Mouse (Mus musculus) lung, postnatal 0 days (tissue): ENCODE measurements at regions not wholly inside any gene's neighbourhood (a gene's known extent, or its start where the extent isn't known, plus 50 kb on each side); places are given as distances from the start of the nearest gene placed in this dataset.

Experiments
- ATAC-seq: fragments of 200-750 bp; cut with Nextera tagmentation; 2 replicates; pipeline ENCODE4 v1.8.0; 2017; ENCODE audit warnings: moderate library complexity
- DNase-seq: peaks from one replicate; pipeline ENCODE4 v3.0.0-alpha.2; 2016; ENCODE audit warnings: low spot score
- H3K27ac ChIP-seq: fragments of 300-500 bp; sonication (generic); 2 replicates; pipeline ENCODE4 v1.5.1; 2014; ENCODE audit warnings: antibody characterized with exemption, mild to moderate bottlenecking, low read length, mixed read lengths
- H3K27me3 ChIP-seq: fragments of 300-500 bp; sonication (generic); replicated peaks from 2 replicates; pipeline ENCODE4 v1.6.1; 2014; ENCODE audit warnings: low read length, mixed read lengths; ENCODE audit not compliant: insufficient read depth
- H3K36me3 ChIP-seq: fragments of 300-500 bp; sonication (generic); 2 replicates; pipeline ENCODE4 v1.6.1; 2014; ENCODE audit warnings: low read length, mixed read lengths; ENCODE audit not compliant: insufficient read depth
- H3K4me1 ChIP-seq: fragments of 300-500 bp; sonication (generic); 2 replicates; pipeline ENCODE4 v1.6.1; 2014; ENCODE audit warnings: antibody characterized with exemption, low read depth, low read length, mixed read lengths; ENCODE audit not compliant: insufficient read depth
- H3K4me2 ChIP-seq: fragments of 300-500 bp; sonication (generic); replicated peaks from 2 replicates; pipeline ENCODE4 v1.6.1; 2014; ENCODE audit warnings: low read depth, mild to moderate bottlenecking, low read length, moderate library complexity, mixed read lengths
- H3K4me3 ChIP-seq: fragments of 300-500 bp; sonication (generic); 2 replicates; pipeline ENCODE4 v1.5.1; 2014; ENCODE audit warnings: low read depth, low read length
- H3K9ac ChIP-seq: fragments of 300-500 bp; sonication (generic); replicated peaks from 2 replicates; pipeline ENCODE4 v1.6.1; 2014; ENCODE audit warnings: low read depth, mild to moderate bottlenecking
- H3K9me3 ChIP-seq: fragments of 300-500 bp; sonication (generic); 2 replicates; pipeline ENCODE4 v1.6.1; 2016; ENCODE audit warnings: low read length, mixed read lengths
- CTCF ChIP-seq: IDR thresholded peaks from 2 replicates; pipeline ENCODE4 v1.5.1; 2016; ENCODE audit warnings: antibody characterized with exemption, mild to moderate bottlenecking
- EP300 ChIP-seq: IDR thresholded peaks from 2 replicates; pipeline ENCODE4 v1.6.1; 2016; ENCODE audit warnings: antibody characterized with exemption, mild to moderate bottlenecking, control low read depth
- WGBS: fragments of 180-500 bp; shearing (Covaris S2); extraction: QIAGEN DNeasy Blood & Tissue Kit; methylation state at CpG from one replicate; pipeline ENCODE4 v1.1.7; 2014; 5-methylcytosine and 5-hydroxymethylcytosine counted together

GRCm38 (mm10) chr4:134997461-134998434 is 67.0 kb downstream of the Syf2 start:
- 86% methylated on average over 25 of the region's 26 CpGs for WGBS
- no peak overlapping the region for H3K9ac ChIP-seq
- no peaks in the 10 kb centered on the region for H3K27me3 ChIP-seq
- no peaks in the 10 kb centered on the region for H3K9me3 ChIP-seq
- no peak overlapping the region for H3K4me3 ChIP-seq
- no peaks in the 10 kb centered on the region for H3K36me3 ChIP-seq
- TF ChIP-seq EP300 (no peak), CTCF (no peak)
- H3K27ac ChIP-seq = no peak overlapping the region
- ATAC-seq = no peak
- peaks cover 3% of the 10 kb centered on the region for H3K4me1 ChIP-seq
- no peak for DNase-seq
- no peak overlapping the region for H3K4me2 ChIP-seq

DNA sequence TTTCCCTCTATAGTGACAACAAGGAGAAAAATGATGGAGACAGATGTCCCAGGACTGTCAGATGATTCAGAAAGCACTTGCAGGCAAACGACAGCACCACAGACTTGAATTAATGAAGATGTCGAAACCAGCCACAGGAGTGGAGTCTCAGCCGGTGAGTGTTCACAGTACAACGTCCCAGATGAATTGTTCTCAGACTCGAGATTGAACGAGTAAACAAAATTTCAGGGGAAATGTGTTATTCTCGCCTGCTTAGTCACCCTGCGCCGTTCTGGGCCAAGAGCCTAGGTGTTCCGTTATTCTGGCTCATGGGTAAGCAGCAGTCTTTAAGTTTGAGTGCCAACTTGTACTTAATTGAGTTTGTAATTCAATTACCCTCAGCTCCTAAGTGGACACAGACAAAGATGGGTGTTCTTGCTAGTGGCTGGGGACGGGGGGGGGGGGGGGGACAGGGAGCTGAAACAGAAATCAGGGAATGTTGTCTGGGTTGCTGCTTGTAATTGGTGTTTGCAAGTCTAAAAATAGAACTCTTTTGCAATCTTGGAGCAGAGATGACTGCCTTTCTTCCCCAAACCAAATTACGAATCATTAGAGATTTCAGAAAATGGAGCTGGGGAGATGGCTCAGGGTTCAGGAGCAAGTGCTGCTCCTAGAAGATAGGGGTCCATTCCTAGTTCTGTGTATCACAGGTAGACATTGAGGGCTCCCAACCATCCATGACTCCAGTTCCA is 68.4 kb downstream of the Syf2 start:
- Histone ChIP-seq H3K27me3 (no peaks in the 10 kb centered on the region), H3K9ac (no peak overlapping the region), H3K27ac (no peak overlapping the region), H3K36me3 (no peaks in the 10 kb centered on the region), H3K4me1 (peaks cover 3% of the 10 kb centered on the region), H3K4me2 (no peak overlapping the region), H3K4me3 (no peak overlapping the region), H3K9me3 (no peaks in the 10 kb centered on the region)
- WGBS = 34% methylated on average over 11 of the region's 12 CpGs
- ATAC-seq = 0 out of 2 replicates have a peak, but pooled peaks have one; percentile 19
- DNase-seq = peak; percentile 54
- TF ChIP-seq EP300 (no peak), CTCF (no peak)

DNA sequence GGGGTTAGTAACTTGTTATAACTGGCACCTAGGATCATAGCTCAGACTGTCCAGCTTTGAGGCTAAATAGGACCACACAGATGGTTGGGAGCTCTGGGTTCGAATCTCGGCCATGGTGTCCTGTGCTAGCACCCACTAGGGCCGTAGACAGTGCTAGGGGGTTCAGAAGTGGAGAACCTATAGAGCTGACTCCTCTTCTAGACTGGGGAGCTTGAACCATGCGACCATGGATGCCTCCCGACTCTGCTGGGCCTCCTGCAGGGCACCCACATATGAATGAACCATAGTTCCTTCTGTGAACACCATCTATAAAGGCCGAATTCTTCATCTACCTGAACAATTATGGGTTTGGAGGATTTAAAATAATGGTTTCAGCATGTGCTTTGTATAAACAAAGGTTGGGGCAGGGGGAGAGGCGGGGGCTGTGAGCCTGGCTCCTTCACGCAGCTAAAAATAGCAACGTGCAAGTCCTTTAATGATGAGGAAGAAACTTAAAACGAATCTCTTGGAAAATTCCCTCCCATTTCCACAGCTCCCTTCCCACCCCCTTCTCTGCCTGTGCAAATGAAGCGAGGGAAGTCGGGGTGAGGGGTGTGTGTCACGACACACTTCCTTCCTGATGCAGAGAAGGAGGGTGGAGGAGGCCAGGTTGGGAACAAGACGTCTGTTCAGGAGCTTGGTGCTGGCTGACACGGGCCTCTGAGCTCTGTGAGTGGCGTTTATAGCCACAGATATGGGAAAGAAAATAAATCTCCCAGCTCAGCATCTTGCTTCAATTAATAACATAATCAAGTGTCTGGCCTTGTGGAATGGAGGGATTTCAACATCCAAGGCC is 71.6 kb downstream of the Syf2 start:
- whole genome bisulfite sequencing = 27% methylated on average over 16 of the region's 16 CpGs
- Histone ChIP-seq H3K9ac (no peak overlapping the region), H3K4me1 (peaks cover 3% of the 10 kb centered on the region), H3K4me3 (no peak overlapping the region), H3K36me3 (no peaks in the 10 kb centered on the region), H3K27ac (no peak overlapping the region), H3K9me3 (no peaks in the 10 kb centered on the region), H3K27me3 (no peaks in the 10 kb centered on the region), H3K4me2 (no peak overlapping the region)
- DNase-seq (peak; percentile 54), ATAC-seq (peak; percentile 56)
- TF ChIP-seq CTCF = no peak
- no peak for TF ChIP-seq EP300

DNA sequence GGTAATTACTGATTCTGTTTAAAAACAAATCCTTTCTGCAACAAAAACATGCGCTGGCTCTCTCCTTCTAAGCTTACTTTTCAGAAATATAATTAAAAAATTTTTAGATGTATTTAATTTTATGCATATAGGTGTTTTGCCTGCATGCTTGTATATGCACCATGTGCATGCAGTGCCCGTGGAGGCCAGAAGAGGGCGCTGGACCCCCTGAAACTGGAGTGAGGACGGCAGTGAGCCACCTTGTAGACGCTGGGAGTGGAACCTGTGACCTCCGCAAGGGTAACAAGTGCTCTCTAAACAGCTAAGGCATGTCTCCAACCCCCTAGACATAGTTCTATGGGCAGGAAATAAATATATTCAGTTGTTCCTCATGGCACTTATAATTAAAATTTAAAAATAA is 80.7 kb downstream of the Syf2 start:
- Histone ChIP-seq H3K4me3 (no peak overlapping the region), H3K36me3 (no peaks in the 10 kb centered on the region), H3K4me2 (no peak overlapping the region), H3K27me3 (no peaks in the 10 kb centered on the region), H3K4me1 (no peaks in the 10 kb centered on the region), H3K9ac (no peak overlapping the region), H3K27ac (no peak overlapping the region), H3K9me3 (no peaks in the 10 kb centered on the region)
- no peak for TF ChIP-seq EP300
- TF ChIP-seq CTCF = peak; percentile 22
- ATAC-seq = no peak
- no peak for DNase-seq
- 74% methylated on average over 6 of the region's 6 CpGs for WGBS

- ATAC-seq (no peak), DNase-seq (no peak)
- no peaks in the 10 kb centered on the region for H3K4me1 ChIP-seq
- no peak overlapping the region for H3K9ac ChIP-seq
- WGBS = 78% methylated on average over 4 of the region's 4 CpGs
- no peaks in the 10 kb centered on the region for H3K9me3 ChIP-seq
- no peaks in the 10 kb centered on the region for H3K27me3 ChIP-seq
- H3K4me3 ChIP-seq = no peak overlapping the region
- H3K36me3 ChIP-seq = no peaks in the 10 kb centered on the region
- no peak overlapping the region for H3K4me2 ChIP-seq
- TF ChIP-seq CTCF (peak; percentile 42), EP300 (no peak)
- H3K27ac ChIP-seq = no peak overlapping the region
These were observed 82.2 kb downstream of the Syf2 start for GRCm38 (mm10) chr4:135012945-135013344.

DNA sequence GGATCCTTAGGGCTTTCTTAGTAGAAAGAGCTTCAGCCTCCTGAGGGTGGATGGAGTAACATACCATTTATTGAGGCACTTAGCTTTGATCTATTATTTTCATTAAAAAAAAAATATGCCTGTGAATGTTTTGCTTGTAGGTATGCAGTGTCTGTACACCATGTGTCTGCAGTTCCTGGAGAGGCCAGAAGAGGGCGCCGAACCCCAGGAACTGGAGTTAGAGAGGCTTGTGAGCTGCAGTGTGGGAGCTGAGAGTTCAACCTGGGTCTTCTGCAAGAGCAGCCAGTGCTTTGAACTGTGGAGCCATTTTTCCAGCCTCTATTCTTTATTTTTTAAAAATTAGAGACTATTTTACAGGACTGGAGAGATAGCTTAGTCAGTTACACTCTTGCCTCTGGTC is 83.2 kb downstream of the Syf2 start:
- no peak overlapping the region for H3K27ac ChIP-seq
- ATAC-seq (no peak), DNase-seq (no peak)
- H3K9ac ChIP-seq = no peak overlapping the region
- no peaks in the 10 kb centered on the region for H3K9me3 ChIP-seq
- 44% methylated on average over 2 of the region's 2 CpGs for WGBS
- no peaks in the 10 kb centered on the region for H3K4me1 ChIP-seq
- TF ChIP-seq CTCF (no peak; the same call in 1 of the 2 replicates), EP300 (no peak)
- H3K4me2 ChIP-seq = no peak overlapping the region
- no peak overlapping the region for H3K4me3 ChIP-seq
- no peaks in the 10 kb centered on the region for H3K27me3 ChIP-seq
- H3K36me3 ChIP-seq = no peaks in the 10 kb centered on the region
